Mouse (Mus musculus): ENCODE results near the gene Trpv3.

DNA sequence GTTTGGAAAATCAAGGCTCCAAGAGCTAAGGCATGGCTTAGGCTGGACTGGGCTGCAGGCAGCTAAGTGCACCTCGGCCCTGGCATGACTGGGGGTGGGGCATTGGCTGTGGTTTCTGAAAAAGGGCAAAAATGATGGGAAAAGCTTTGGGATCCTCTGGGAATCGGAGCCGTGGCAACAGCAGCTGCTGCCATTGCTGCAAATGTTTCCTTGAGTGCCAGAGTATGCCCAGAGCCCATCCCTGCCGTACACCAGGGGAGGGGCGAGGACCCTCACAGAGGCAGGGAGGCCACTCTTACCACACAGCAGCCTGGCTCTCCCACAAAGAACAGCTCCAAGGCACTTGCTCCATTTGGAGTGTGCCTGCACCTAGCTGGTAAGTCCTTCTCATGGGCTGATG, 33.2 kb upstream of the Trpv3 start, which contains the start of gene Trpv1:
- TF ChIP-seq CTCF (conservative IDR thresholded peaks at IDR 0.05; ENCODE audit: low read length) (no peak), POU5F1 (IDR thresholded peaks at IDR 0.05; ENCODE audit: borderline replicate concordance, low read length) (no peak)

Data from E14TG2a.4 (cell line).